Mouse (Mus musculus) heart, embryonic 11.5 days (tissue): ENCODE data around the gene Taf9. TPM values are rescaled to one million over a fixed set of nuclear protein-coding genes. Genes with fewer than 3 reads are reported as not detected.

Experiments used
- ATAC-seq: fragments of 200-750 bp; cut with Nextera tagmentation; replicated peaks from 2 replicates; pipeline ENCODE4 v1.8.0; 2017; ENCODE audit warnings: moderate library complexity; ENCODE audit not compliant: insufficient number of reproducible peaks, low FRiP score, low TSS enrichment
- H3K27ac ChIP-seq: fragments of 300-500 bp; sonication (generic); 2 replicates; pipeline ENCODE4 v1.5.1; 2014; ENCODE audit warnings: mild to moderate bottlenecking, low read depth, low read length
- H3K27me3 ChIP-seq: fragments of 300-500 bp; sonication (generic); 2 replicates; pipeline ENCODE4 v1.6.1; 2014; ENCODE audit warnings: mild to moderate bottlenecking, low read length, mixed read lengths; ENCODE audit not compliant: control insufficient read depth, insufficient read depth
- H3K36me3 ChIP-seq: fragments of 300-500 bp; sonication (generic); 2 replicates; pipeline ENCODE4 v1.6.1; 2014; ENCODE audit warnings: mild to moderate bottlenecking, low read length, moderate library complexity, mixed read lengths; ENCODE audit not compliant: control insufficient read depth, insufficient read depth
- H3K4me1 ChIP-seq: fragments of 300-500 bp; sonication (generic); 2 replicates; pipeline ENCODE4 v1.6.1; 2014; ENCODE audit warnings: low read length; ENCODE audit not compliant: control insufficient read depth, insufficient read depth
- H3K4me2 ChIP-seq: fragments of 300-500 bp; sonication (generic); 2 replicates; pipeline ENCODE4 v1.6.1; 2014; ENCODE audit warnings: mild to moderate bottlenecking, moderate library complexity
- H3K4me3 ChIP-seq: fragments of 300-500 bp; sonication (generic); 2 replicates; pipeline ENCODE4 v1.5.1; 2014; ENCODE audit warnings: low read depth, low read length
- H3K9ac ChIP-seq: fragments of 300-500 bp; sonication (generic); 2 replicates; pipeline ENCODE4 v1.6.1; 2014; ENCODE audit warnings: mild to moderate bottlenecking, low read depth, low read length, moderate library complexity
- H3K9me3 ChIP-seq: fragments of 300-500 bp; sonication (generic); replicated peaks from 2 replicates; pipeline ENCODE4 v1.6.1; 2016; ENCODE audit warnings: low read length; ENCODE audit not compliant: control insufficient read depth
- WGBS: fragments of 180-500 bp; shearing (Covaris S2); extraction: QIAGEN DNeasy Blood & Tissue Kit; methylation state at CpG from one replicate; pipeline ENCODE4 v1.1.7; 2014; ENCODE audit not compliant: insufficient replicate concordance; 5-methylcytosine and 5-hydroxymethylcytosine counted together
- polyA plus RNA-seq: library from polyadenylated mRNA; unstranded; fragments of >200 nt; fragmentation: Nextera tagmentation; extraction: Ambion mirVana; gene quantifications from 2 replicates; pipeline ENCODE4 v1.2.1, GENCODE M21; 2014

Gene Taf9
- polyA plus RNA-seq, 1 experiment from 2014 or later = 7.4 TPM

DNA sequence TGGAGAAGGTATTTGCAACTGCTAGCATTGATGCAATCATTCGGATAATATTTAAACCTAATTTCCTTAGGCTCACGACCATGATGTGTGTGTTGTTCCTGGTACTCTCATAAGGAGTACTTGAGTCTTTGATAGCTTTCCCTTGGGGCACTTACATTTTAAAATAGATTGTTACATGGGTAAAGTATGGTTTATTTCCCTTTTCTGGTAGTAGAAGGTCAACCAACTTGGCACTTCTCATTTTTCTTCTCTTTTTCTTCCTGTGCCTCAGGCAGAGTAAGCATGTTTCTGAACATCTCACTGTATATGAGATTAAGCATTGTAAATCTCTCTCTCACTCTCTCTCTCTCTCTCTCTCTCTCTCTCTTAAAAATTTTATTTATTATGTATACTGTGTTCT lies 31.5 kb downstream of the Taf9 start:
- no peak overlapping the region for H3K9ac ChIP-seq
- no peak for ATAC-seq
- 76% methylated on average over 2 of the region's 2 CpGs for WGBS

DNA sequence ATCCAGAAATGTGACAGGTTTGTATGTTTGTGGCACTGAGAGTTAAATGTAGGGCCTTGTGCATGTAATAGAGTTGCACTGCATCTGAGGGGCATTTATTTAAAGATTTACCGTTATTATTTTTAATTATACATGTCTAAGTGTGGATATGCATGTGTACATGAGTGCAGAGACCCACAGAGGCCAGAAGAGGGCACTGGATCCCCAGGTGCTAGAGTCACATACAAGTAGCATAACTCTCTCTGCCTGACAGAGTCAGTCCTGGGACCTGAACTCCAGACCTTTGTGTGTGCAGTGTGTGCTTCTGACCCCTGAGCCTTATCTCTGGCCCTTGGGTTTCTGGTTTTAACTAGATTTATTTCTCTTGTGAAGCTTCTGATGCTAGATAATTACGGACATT lies 33.0 kb downstream of the Taf9 start:
- H3K4me2 ChIP-seq = no peak overlapping the region
- H3K9me3 ChIP-seq = no peaks in the 10 kb centered on the region
- no peak overlapping the region for H3K9ac ChIP-seq
- no peak overlapping the region for H3K27ac ChIP-seq
- WGBS = 61% methylated on average over 2 of the region's 2 CpGs
- H3K4me3 ChIP-seq = no peak overlapping the region
- ATAC-seq = no peak
- no peaks in the 10 kb centered on the region for H3K27me3 ChIP-seq
- no peaks in the 10 kb centered on the region for H3K4me1 ChIP-seq
- H3K36me3 ChIP-seq = no peaks in the 10 kb centered on the region

More for the DNA sequence above, 31.5 kb downstream of the Taf9 start:
- Histone ChIP-seq H3K36me3 (no peaks in the 10 kb centered on the region), H3K4me2 (no peak overlapping the region), H3K27ac (no peak overlapping the region), H3K27me3 (no peaks in the 10 kb centered on the region), H3K4me1 (no peaks in the 10 kb centered on the region), H3K9me3 (no peaks in the 10 kb centered on the region), H3K4me3 (no peak overlapping the region)

DNA sequence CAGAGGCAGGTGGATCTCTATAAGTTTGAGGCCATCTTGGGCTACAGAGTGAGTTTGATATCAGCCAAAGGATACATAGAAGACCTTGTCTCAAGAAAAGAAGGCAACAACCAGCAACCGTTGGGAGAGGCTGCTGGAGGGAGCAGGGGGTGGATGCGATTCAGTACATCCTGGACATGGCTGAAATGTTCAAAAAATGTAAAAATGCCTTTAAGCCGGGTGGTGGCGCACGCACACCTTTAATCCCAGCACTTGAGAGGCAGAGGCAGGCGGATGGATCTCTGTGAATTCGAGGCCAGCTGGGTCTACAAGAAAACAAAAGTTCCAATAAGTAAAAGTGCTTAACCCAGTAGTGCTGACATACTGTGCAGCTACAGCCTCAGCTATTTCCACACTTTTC lies 36.1 kb downstream of the Taf9 start:
- Histone ChIP-seq H3K9ac (no peak overlapping the region), H3K36me3 (no peaks in the 10 kb centered on the region), H3K4me3 (no peak overlapping the region), H3K9me3 (no peaks in the 10 kb centered on the region), H3K4me2 (no peak overlapping the region), H3K27ac (no peak overlapping the region), H3K4me1 (no peaks in the 10 kb centered on the region), H3K27me3 (no peaks in the 10 kb centered on the region)
- no peak for ATAC-seq
- 54% methylated on average over 7 of the region's 7 CpGs for WGBS

DNA sequence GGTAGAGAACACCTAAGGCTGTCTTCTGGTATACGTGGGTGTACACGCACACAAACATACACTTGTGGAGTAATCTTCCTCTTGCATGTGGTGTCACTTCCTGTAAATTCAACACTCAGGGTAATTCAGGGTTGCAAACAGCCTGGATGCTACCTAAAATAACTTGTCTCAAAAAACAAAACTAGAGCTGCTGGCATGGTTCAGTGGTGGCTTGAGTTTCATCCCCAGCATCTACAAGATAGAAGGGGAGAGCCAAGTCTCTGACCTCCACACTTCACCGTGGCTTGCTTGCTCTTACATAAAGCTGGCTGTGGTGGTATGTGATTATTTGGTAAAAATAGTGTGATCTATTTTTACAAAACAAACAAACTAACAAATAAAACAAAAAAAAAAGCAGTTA lies 46.2 kb downstream of the Taf9 start:
- no peak for ATAC-seq
- Histone ChIP-seq H3K9ac (no peak overlapping the region), H3K4me3 (no peak overlapping the region), H3K4me2 (no peak overlapping the region), H3K4me1 (no peaks in the 10 kb centered on the region), H3K36me3 (peaks cover 16% of the 10 kb centered on the region), H3K27me3 (no peaks in the 10 kb centered on the region), H3K9me3 (no peaks in the 10 kb centered on the region), H3K27ac (no peak overlapping the region)
- WGBS = 86% methylated on average over 3 of the region's 3 CpGs

DNA sequence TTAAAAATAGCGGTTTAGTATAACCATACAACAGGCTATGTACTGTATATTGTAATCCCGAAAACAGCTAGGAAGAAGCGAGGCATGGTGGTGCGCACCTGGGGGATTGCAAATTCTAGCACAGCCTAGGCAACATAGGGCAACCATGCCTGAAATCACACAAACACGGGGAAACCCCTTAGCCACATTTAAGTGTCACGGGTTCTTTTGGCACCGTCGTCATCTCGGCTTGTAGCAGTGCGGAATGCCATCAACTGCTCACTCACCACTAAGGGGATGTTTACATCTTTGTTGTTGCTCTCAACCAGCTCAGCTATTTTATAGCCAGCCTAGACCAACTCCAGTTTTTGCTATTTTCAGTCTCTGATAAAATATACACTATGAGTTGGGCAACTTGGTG lies 47.5 kb downstream of the Taf9 start:
- no peaks in the 10 kb centered on the region for H3K9me3 ChIP-seq
- WGBS = 94% methylated on average over 10 of the region's 10 CpGs
- no peak overlapping the region for H3K9ac ChIP-seq
- H3K27ac ChIP-seq = no peak overlapping the region
- no peak for ATAC-seq
- no peak overlapping the region for H3K4me2 ChIP-seq
- H3K36me3 ChIP-seq = peaks cover 28% of the 10 kb centered on the region
- no peak overlapping the region for H3K4me3 ChIP-seq
- H3K4me1 ChIP-seq = no peaks in the 10 kb centered on the region
- no peaks in the 10 kb centered on the region for H3K27me3 ChIP-seq

GRCm38 (mm10) chr13:100703468-100703867 lies 52.1 kb downstream of the Taf9 start:
- no peak overlapping the region for H3K9ac ChIP-seq
- H3K4me1 ChIP-seq = no peaks in the 10 kb centered on the region
- H3K36me3 ChIP-seq = peaks cover 54% of the 10 kb centered on the region
- H3K4me3 ChIP-seq = no peak overlapping the region
- no peaks in the 10 kb centered on the region for H3K9me3 ChIP-seq
- no peak for ATAC-seq
- H3K27me3 ChIP-seq = no peaks in the 10 kb centered on the region
- 90% methylated on average over 2 of the region's 2 CpGs for WGBS
- H3K27ac ChIP-seq = no peak overlapping the region
- H3K4me2 ChIP-seq = no peak overlapping the region

Other genes with a start within 250 kb of the Taf9 start
- not detected in 2 replicates for gene Naip1, start 198.7 kb upstream of the Taf9 start, polyA plus RNA-seq
- 51.4 and 54.9 TPM in 2 replicates for gene Gtf2h2, start 159.0 kb upstream of the Taf9 start, polyA plus RNA-seq
- 1.5 and 1.7 TPM in 2 replicates for gene Ocln, start 98.9 kb upstream of the Taf9 start, polyA plus RNA-seq
- gene Marveld2, start 34.6 kb upstream of the Taf9 start, polyA plus RNA-seq = 2.8 and 3.6 TPM in 2 replicates
- 244 and 250 TPM in 2 replicates for gene Ak6, start 600 bp upstream of the Taf9 start, polyA plus RNA-seq
- 24.5 and 30.2 TPM in 2 replicates for gene Rad17, start 528 bp upstream of the Taf9 start, polyA plus RNA-seq
- gene Ccdc125, start 18.1 kb downstream of the Taf9 start, polyA plus RNA-seq = 3.2 and 4.4 TPM in 2 replicates
- gene Cdk7, start 79.4 kb downstream of the Taf9 start, polyA plus RNA-seq = 75.1 and 80.1 TPM in 2 replicates
- gene Mrps36, start 93.1 kb downstream of the Taf9 start, polyA plus RNA-seq = 243 and 253 TPM in 2 replicates
- 27.0 and 31.2 TPM in 2 replicates for gene Cenph, start 124.3 kb downstream of the Taf9 start, polyA plus RNA-seq
- gene Ccnb1, start 135.0 kb downstream of the Taf9 start, polyA plus RNA-seq = 239 and 248 TPM in 2 replicates
- 37.7 and 42.3 TPM in 2 replicates for gene Slc30a5, start 181.8 kb downstream of the Taf9 start, polyA plus RNA-seq